Mouse (Mus musculus) c-Kit-negative CD71-positive TER-119-positive erythroid progenitor cells, embryonic 14.5 days (primary cell): ENCODE results near the gene Chmp1a.
"Not testable (repeated sequence)": the region's sequence is repeated elsewhere in the genome, so short reads cannot be mapped to it uniquely, and the experiment has no call there.

Experiments
- DNase-seq: peaks from one replicate; pipeline ENCODE4 v3.0.0-alpha.2; 2013; ENCODE audit warnings: low read depth, low spot score

Gene Chmp1a

GRCm38 (mm10) chr8:123212321-123213117 lies at the start of gene Chmp1a, which contains the start of gene Spata33:
Gene Chmp1a (minus strand): TSS chr8:123212763.
Gene Spata33 (plus strand): TSS chr8:123212832.
- peak; percentile 86 for DNase-seq

- not testable (repeated sequence) for DNase-seq
Measured at GRCm38 (mm10) chr8:123257593-123257992, 45.0 kb upstream of the Chmp1a start.

- no peak for DNase-seq
Measured at GRCm38 (mm10) chr8:123257114-123257513, 44.6 kb upstream of the Chmp1a start.

- no peak for DNase-seq
Measured at GRCm38 (mm10) chr8:123255170-123255569, 42.6 kb upstream of the Chmp1a start.

GRCm38 (mm10) chr8:123254099-123254885 lies 41.7 kb upstream of the Chmp1a start, which contains the start of the genes Zfp276 and Vps9d1:
Gene Zfp276 (plus strand): TSS chr8:123254195.
Gene Vps9d1 (minus strand): TSS chr8:123254348.
- DNase-seq, result peak; percentile 74

- no peak for DNase-seq
Measured at GRCm38 (mm10) chr8:123253451-123254098, 41.0 kb upstream of the Chmp1a start.

- no peak for DNase-seq
Measured at GRCm38 (mm10) chr8:123252925-123253324, 40.4 kb upstream of the Chmp1a start.

GRCm38 (mm10) chr8:123250940-123251339 lies 38.4 kb upstream of the Chmp1a start:
- no peak for DNase-seq

GRCm38 (mm10) chr8:123248596-123248995 lies 36.0 kb upstream of the Chmp1a start:
- DNase-seq, result no peak

- no peak for DNase-seq
Measured at GRCm38 (mm10) chr8:123247748-123248147, 35.2 kb upstream of the Chmp1a start.

GRCm38 (mm10) chr8:123245543-123245942 lies 33.0 kb upstream of the Chmp1a start:
- DNase-seq, result no peak

GRCm38 (mm10) chr8:123244382-123244781 lies 31.8 kb upstream of the Chmp1a start:
- no peak for DNase-seq

GRCm38 (mm10) chr8:123243053-123243452 lies 30.5 kb upstream of the Chmp1a start:
- no peak for DNase-seq

GRCm38 (mm10) chr8:123242107-123242923 lies 29.8 kb upstream of the Chmp1a start:
- no peak for DNase-seq

- DNase-seq, result no peak
Measured at GRCm38 (mm10) chr8:123239398-123239797, 26.8 kb upstream of the Chmp1a start.

- DNase-seq, result peak; percentile 61
Measured at GRCm38 (mm10) chr8:123235520-123236497, 23.2 kb upstream of the Chmp1a start, which contains the start of gene Spata2l. Gene Spata2l (minus strand): TSS chr8:123236233.

GRCm38 (mm10) chr8:123234918-123235519 lies 22.5 kb upstream of the Chmp1a start:
- no peak for DNase-seq

GRCm38 (mm10) chr8:123233760-123234159 lies 21.2 kb upstream of the Chmp1a start:
- DNase-seq, result no peak

GRCm38 (mm10) chr8:123233300-123233699 lies 20.7 kb upstream of the Chmp1a start:
- no peak for DNase-seq
